Mouse (Mus musculus) monocyte, adult 5-6 weeks (primary cell): ENCODE measurements around the gene Foxo1. TPM values are rescaled to one million over a fixed set of nuclear protein-coding genes. Genes with fewer than 3 reads are reported as not detected.

ENCODE experiments used
- ATAC-seq: fragments of 153-309, 156-312 bp; replicated peaks from 2 replicates; pipeline ENCODE4 v1.8.0; 2017; ENCODE audit warnings: mild to moderate bottlenecking; ENCODE audit not compliant: low TSS enrichment, insufficient number of reproducible peaks, severe bottlenecking, poor library complexity, low FRiP score
- total RNA-seq: library from RNA; stranded (forward); fragments of 200-1000, 200-491, 200-594 nt; gene quantifications from 3 replicates; pipeline ENCODE4 v1.2.3, GENCODE M21; 2017

Gene Foxo1
- total RNA-seq, 1 experiment from 2014 or later: 7.4 TPM

DNA sequence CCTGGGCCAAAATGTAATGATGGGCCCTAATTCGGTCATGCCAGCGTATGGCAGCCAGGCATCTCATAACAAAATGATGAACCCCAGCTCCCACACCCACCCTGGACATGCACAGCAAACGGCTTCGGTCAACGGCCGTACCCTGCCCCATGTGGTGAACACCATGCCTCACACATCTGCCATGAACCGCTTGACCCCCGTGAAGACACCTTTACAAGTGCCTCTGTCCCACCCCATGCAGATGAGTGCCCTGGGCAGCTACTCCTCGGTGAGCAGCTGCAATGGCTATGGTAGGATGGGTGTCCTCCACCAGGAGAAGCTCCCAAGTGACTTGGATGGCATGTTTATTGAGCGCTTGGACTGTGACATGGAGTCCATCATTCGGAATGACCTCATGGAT lies 77.7 kb downstream of the Foxo1 start:
- ATAC-seq: no peak

DNA sequence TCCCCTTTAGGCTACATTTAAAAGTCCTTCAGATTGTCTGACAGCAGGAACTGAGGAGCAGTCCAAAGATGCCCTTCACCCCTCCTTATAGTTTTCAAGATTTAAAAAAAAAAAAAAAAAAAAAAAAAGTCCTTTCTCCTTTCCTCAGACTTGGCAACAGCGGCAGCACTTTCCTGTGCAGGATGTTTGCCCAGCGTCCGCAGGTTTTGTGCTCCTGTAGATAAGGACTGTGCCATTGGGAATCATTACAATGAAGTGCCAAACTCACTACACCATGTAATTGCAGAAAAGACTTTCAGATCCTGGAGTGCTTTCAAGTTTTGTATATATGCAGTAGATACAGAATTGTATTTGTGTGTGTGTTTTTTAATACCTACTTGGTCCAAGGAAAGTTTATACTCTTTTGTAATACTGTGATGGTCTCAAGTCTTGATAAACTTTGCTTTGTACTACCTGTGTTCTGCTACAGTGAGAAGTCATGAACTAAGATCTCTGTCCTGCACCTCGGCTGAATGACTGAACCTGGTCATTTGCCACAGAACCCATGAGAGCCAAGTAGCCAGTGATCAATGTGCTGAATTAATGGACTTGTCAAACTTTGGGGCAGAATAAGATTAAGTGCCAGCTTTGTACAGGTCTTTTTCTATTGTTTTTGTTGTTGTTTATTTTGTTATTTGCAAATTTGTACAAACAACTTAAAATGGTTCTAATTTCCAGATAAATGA lies 79.0 kb downstream of the Foxo1 start:
- ATAC-seq: no peak

DNA sequence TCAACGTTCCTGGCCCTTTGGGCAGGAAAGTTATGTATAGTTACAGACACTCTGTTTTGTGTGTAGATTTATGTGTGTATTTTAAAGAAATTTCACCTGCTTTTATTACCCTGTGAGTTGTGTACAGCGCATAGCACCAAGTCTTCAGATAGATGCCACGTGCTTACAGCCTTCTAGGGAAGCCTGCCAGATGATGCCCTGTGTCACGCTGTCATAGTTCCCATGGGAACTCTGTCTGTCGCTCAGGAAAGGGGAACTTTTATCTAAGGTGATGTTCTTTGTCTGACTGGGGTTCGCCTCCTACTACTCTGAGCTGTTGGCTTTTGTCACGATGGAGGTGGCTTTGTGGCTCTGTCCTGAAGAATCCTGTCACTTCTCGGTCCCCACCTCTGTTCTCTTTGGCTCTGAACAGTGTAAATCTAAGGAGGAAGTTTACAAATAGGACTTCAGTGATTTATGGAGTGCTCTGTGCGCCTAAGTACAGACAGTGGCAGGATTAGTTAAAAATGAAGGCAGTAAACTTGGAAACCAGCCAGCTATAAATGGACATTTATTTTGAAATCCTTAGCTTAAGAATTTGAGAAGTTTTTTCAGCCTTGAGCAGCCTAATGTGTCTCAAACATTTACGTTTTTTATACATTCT lies 80.0 kb downstream of the Foxo1 start:
- no peak for ATAC-seq

DNA sequence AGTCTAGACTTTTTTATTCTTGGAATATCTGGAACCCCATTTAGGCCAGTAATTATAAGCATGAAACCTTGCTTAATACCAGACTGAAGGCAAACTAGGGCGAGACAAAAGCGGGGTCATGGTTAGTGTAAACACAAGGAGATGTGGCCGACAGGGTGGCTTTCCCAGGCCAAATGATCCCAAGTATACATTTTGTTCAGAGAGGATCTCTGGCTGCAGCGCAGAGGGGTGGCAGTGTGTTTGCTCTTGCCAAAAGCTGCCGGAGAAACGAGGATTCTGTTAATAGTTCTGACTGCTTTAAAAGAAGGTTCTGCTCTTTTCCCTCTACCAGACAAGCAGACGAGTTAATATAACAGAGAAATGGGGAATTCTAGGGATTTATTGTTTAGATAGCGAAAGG lies 82.5 kb downstream of the Foxo1 start:
- ATAC-seq: no peak

DNA sequence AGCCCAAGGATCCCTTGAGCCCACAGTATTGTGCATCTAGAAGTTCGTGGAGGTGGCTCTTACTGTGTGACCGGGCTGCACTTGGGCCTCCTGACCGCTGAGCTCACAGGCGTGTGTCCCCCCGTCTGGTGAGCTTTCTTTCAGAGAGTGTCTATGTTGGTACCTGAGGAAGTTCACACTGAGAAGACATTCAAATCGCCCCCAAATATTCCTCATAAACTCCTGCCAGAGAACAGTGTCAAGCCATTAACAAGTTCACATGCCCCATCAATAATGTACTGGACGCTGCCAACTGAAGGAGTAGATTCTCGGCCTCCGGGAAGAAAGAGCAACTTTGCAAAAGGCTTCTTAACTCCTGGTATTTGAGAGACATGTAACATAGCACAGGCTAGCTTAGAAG lies 83.8 kb downstream of the Foxo1 start:
- ATAC-seq: no peak

DNA sequence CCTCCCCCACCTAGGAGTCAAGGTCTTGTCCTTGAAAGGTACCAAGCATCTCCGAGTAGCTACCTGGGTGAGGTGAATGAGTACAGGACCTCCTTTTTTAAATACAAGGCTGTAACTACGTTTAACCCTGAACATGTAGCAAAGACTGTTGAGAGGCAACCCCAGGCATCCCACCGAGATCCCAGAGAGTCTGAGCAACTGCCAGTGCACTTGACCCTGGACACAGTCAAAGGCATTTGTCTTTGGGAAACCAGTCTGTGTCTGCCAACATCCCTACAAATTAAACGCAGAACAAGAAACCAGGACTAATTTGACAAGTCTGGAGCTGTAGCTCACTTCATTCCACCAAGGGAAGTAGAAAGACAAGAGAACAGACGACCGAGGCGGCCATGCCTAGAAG lies 86.1 kb downstream of the Foxo1 start:
- no peak for ATAC-seq

DNA sequence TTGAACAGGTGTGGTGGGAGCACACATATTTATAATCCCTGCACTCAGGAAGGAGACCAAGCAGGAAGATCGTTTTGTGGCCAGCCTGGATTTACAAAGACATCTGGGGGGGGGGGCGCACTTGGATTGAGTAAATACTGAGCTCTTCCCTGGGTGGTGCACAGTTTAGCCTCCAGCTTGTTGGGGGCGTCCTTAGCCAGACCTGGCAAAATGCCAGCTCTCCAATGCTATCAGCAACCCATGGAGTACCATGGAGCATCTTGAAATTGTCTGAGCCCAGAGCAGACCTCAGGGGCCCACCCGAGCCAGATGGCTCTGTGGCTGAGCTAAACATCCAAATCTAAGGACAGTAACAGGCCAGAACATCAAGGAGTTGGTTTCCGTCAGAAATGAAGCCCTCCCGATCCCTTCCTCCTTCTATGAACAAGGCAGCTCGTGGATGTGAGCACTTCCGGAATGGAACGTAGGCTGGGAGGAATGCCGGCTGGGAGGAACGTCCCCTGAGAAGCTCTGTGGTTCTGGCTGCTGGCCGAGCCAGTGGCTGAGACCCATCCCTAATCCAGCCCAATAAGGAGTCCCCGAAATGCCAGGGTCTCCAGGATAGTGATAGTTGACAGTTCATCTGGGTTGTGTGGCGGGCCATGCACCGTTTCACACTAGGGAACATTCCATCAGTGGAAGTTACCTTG lies 89.3 kb downstream of the Foxo1 start:
- no peak for ATAC-seq

DNA sequence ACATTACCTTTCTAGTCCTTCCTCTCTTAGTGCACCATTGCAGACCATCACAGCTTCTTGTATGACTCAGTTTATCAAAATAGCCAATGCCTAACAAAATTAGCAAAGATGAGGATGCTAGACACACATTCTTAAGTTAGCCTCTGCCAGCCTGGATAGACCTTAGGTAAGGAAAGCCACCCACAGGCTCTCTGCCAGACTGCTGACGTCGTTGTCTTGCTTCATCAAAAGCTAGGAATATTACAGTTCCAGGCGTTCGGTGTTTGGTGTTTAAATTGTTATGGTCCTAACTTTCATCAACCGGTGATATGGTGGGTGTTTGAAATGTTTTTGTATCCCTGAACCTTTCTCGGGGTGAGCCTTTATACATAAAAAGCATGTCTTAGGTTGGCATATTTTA lies 96.4 kb downstream of the Foxo1 start:
- no peak for ATAC-seq

DNA sequence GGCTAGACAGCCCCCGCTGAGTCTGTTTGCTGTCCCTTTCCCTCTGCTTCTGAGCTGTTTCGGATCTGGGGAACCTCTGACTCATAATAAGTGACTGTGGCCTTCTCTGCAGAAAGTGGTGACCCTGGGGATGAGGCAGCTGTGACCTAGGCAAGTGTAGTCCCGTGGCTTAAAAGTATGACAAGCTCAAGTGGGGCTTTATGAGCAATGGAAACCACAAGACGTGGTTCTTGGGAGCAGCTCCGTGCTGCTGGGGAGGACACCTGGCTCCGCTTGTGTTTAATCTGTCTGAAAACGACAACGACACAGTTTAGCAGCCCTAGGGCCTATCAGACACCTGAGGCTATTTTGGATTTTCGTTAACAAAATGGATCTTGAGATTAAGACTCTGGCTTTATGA lies 101.1 kb downstream of the Foxo1 start:
- no peak for ATAC-seq

DNA sequence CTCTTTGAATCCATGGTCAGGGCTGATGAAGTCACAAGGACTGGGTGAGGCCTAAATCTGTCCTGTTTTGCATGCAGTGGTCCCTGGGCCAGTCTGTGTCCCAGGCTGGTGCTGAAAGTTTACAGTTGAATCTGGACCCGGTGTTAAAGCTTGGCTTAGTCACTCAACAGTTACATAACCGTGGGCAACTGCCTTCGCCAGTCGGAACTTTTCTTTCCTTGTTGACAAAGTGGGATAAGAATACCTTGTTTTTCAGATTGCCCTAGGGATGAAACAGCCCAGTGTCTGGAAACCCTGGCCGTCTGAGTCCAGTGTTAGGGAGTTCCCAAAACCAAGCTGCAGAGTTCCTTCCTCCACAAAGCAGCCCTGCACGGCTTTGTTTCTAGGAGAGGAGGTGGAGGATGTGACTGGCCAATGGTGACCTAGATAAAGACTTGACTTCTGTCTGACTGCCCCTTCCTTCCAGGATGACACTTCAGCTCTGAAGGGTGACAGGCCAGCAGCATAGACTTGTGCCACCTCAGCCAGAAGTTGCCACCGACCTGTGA lies 101.8 kb downstream of the Foxo1 start:
- no peak for ATAC-seq

DNA sequence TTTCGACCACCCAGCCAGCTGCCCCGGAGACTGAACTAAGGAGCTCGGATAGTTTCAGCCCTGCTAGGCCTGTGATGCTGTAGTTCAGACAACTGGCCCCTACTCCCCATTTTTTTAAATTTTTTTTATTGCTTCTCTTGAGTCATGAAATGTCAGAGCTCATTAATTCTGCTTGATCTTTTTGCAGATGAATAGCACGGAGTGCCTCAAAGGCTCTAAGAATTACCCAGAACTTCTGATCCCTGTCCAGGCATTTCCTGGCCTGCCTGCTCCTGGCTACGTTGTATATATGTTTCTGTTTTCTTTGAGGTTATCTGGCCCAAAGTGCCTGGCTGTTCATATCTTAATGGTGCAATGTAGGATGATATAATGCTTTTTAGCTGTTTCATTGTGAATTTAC lies 108.8 kb downstream of the Foxo1 start:
- ATAC-seq: no peak

DNA sequence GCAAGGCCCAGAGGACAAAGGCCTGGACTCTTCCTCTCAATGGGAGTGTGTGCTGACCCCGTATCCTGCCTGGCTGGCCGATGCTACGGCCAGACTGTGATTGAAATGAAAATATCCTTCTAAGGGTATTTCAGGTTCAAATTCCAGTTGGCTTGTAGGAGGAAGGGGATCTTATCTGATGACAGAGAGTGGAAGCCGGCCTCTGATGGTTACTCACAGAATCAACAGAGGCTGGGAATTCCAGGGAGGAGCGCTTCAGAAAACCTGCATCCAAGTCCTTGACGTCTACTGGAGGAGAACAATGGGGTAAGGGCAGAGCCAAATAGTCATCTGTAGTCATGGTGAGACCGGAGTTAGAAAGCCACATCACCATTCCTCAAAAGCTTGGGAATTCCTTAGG lies 115.2 kb downstream of the Foxo1 start:
- ATAC-seq: no peak

DNA sequence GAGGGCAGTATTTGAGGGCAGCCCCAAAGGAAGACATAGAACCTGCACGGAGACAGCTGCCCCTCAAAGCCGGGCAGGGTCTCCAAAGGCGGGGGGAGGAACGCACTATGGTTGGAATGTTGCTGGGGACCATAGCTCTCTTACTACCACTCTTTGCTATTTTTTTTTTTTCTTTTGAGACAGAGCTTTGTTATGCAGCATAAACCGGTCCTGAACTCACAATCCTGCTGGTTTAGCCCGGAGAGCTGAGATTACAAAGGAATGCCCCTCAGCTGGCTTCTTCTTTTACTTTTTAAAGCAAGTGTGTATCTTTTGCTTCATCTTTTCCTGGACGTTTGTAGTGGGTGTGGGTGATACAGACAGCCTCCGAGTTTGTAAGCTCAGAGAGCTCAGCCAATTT lies 118.2 kb downstream of the Foxo1 start:
- ATAC-seq: no peak

DNA sequence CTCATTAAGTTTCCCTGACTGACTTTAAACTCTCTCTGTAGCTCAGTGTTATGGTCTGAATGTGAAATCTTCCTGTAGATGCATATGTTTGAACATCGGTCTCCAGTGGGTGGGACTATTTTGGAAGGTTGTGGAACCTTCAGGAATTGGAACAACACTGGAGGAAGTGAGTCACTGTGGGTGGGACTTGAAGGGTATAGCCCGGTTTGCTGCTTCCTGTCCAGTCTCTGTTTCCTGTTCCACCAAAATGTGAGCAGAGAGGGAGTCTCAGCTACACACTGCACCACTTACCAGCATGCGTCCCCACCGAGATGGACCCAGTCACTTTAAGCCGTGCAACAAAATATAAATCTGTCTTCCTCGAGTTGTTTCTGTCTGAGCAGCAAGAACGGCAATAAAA lies 122.2 kb downstream of the Foxo1 start:
- ATAC-seq: no peak

DNA sequence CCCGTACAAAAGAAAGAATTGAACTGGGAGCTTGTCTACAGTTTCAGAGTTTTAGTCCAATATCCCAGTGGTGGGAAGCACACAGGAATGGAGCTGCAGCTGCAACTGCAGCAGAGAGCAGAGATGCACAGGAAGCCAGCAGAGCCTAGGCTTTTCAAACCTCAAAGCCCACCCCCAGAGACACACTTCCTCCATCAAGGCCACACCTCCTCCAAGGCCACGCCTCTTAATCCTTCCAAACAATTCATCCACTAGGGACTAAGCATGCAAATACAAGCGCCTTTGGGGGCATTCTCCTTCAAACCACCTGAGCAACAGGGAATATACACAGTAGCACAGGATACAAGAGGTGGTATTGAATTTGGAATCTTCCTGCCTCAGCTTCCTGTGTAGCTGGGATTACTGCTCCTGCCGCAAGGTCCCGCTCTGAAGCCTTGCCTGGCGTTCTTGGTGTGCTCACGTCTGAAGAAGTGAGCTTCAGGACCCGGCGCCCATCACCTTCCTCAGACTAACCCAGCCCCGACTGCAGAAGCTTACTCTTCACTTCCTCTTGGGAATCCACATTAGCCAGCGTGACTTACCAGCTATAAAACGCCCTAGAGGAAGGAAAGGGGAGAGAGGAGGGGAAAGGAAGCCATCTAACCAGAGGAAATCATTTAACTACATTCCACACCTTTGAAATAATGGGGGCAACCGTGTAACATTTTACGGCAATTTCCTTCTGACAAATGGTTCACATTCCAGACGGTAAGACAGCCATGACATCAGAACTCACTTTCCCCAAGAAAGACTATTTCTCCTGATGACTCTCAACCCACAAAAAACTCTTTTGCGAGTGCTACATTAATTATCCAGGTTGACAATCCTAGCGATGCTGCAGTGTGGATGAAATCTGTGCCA lies 122.9 kb downstream of the Foxo1 start:
- ATAC-seq: no peak

DNA sequence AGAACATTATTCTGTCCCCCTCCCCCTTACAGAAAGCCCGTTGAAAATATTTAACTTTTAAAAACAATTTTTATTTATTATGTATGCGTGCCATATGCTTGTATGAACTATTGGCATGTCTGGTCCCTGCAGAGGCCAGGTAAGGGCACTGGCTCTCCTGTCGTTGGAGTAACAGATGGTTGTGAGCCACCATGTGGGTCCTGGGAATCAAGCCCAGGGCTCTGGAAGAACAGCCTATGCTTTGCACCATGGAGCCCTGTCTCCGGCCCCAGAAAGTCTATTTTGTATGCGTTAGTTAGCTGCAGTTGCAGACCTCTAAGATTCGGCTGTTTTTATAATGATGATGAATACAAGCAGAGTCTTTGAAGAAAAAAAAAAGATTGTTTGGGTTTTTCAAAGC lies 123.8 kb downstream of the Foxo1 start:
- ATAC-seq: no peak

DNA sequence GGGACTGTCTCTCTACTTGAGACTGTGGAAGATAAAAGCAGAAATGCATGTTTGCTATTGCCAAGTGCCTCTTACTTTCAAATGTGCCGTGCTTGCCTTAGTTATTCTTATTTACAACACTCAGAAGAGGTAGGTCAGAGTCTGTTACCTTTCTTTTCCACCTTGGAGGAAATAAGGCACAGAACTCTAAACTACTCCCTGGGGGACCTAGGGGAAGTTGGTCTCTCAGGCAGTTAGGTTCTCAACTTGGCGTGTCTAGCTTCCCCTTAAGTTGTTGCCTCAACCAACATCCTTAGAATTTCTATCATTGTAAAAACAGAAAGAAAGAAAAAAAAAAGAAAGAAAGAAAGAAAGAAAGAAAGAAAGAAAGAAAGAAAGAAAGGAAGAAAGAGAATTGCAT lies 124.4 kb downstream of the Foxo1 start:
- ATAC-seq: no peak

DNA sequence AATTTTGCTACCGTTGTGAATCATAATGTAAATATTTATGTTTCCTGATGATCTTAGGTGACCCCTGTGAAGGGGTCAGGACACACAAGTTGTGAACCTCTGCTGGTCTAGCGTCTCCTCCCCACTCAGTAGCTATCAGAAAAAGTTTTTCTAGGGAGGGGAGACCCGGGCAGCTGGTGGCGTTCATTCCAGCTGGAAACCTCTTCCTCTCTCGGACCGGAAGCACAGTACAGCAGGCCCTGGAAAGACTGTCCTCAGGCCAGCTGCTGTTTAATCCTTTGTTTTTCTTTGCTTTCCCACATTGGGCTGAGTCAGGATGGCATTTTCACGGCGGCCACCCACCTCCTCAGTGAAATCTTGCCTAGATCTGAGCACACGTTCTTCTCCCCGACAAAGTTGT lies 125.0 kb downstream of the Foxo1 start:
- ATAC-seq: no peak

DNA sequence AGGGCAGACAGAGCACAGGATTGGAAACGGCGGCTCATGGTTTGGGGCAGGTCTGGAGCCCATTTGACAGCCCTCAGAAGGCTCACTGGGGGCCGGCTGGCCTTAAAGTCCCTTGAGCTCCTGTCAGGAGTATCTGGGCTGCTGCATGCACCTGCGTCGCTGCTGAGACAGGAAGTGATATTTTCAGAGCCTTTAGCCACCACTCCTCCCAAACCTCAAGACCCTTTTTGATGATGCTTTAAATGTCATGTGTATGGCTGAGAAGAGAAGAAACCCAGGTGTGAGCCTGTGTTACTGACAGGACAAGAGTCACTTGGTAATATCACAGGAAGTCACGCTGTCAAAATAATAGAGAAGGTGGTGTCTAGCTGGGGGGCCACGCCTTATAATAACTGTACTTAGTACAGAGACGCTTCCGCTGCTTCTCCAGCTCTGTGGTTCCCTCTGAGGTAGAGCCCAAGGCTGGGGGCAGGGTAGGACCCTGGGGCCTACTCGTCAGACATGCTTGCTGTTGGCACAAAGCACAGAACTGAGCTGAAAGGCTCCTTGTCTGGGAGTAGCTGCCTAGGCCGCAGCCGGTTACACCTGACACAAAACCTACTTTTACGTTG lies 128.1 kb downstream of the Foxo1 start:
- ATAC-seq: peak; percentile 56
